Mouse (Mus musculus): ENCODE results near the gene Ankra2. TPM values are rescaled to one million over a fixed set of nuclear protein-coding genes. Genes with fewer than 3 reads are reported as not detected.

Gene Ankra2
- polyA plus RNA-seq, 1 experiment from 2014 or later = 46.1 TPM

- no peaks in the 10 kb centered on the region for H3K9me3 ChIP-seq
- no peaks in the 10 kb centered on the region for H3K27me3 ChIP-seq (replicated peaks)
- ATAC-seq (ENCODE audit: low FRiP score, low read depth) = peak; percentile 71
- H3K4me1 ChIP-seq = no peaks in the 10 kb centered on the region
- peak overlapping the region; percentile 41 for H3K4me2 ChIP-seq (replicated peaks)
- WGBS = 49% methylated on average over 21 of the region's 21 CpGs
- H3K4me3 ChIP-seq = no peak overlapping the region
- H3K9ac ChIP-seq = no peak overlapping the region
- no peaks in the 10 kb centered on the region for H3K36me3 ChIP-seq
- no peak overlapping the region for H3K27ac ChIP-seq
Measured at GRCm38 (mm10) chr13:98298833-98299758, 36.2 kb downstream of the Ankra2 start.

- no peaks in the 10 kb centered on the region for H3K27me3 ChIP-seq (replicated peaks)
- ATAC-seq (ENCODE audit: low FRiP score, low read depth) = no peak
- WGBS = 84% methylated on average over 9 of the region's 9 CpGs
Measured at GRCm38 (mm10) chr13:98305257-98305656, 42.4 kb downstream of the Ankra2 start.

GRCm38 (mm10) chr13:98306393-98306792 lies 43.5 kb downstream of the Ankra2 start:
- H3K27me3 ChIP-seq (replicated peaks) = no peaks in the 10 kb centered on the region
- no peaks in the 10 kb centered on the region for H3K4me1 ChIP-seq
- H3K4me3 ChIP-seq = no peak overlapping the region
- 44% methylated on average over 5 of the region's 5 CpGs for WGBS
- H3K9me3 ChIP-seq = no peaks in the 10 kb centered on the region
- H3K27ac ChIP-seq = no peak overlapping the region
- H3K36me3 ChIP-seq = peaks cover 35% of the 10 kb centered on the region
- no peak overlapping the region for H3K9ac ChIP-seq
- ATAC-seq (ENCODE audit: low FRiP score, low read depth) = no peak
- no peak overlapping the region for H3K4me2 ChIP-seq (replicated peaks)

More at GRCm38 (mm10) chr13:98305257-98305656, 42.4 kb downstream of the Ankra2 start:
- Histone ChIP-seq H3K4me1 (no peaks in the 10 kb centered on the region), H3K9ac (no peak overlapping the region), H3K9me3 (no peaks in the 10 kb centered on the region), H3K4me3 (no peak overlapping the region), H3K4me2 (replicated peaks) (no peak overlapping the region), H3K36me3 (peaks cover 24% of the 10 kb centered on the region), H3K27ac (no peak overlapping the region)

GRCm38 (mm10) chr13:98306852-98307475 lies 44.1 kb downstream of the Ankra2 start:
- Histone ChIP-seq H3K36me3 (peaks cover 41% of the 10 kb centered on the region), H3K4me3 (no peak overlapping the region), H3K9ac (no peak overlapping the region), H3K27ac (no peak overlapping the region), H3K27me3 (replicated peaks) (no peaks in the 10 kb centered on the region), H3K9me3 (no peaks in the 10 kb centered on the region), H3K4me2 (replicated peaks) (no peak overlapping the region), H3K4me1 (no peaks in the 10 kb centered on the region)
- WGBS = 60% methylated on average over 14 of the region's 14 CpGs
- ATAC-seq (ENCODE audit: low FRiP score, low read depth) = no peak

- Histone ChIP-seq H3K4me3 (no peak overlapping the region), H3K4me1 (no peaks in the 10 kb centered on the region), H3K27ac (no peak overlapping the region), H3K9me3 (no peaks in the 10 kb centered on the region), H3K36me3 (peaks cover 49% of the 10 kb centered on the region), H3K27me3 (replicated peaks) (no peaks in the 10 kb centered on the region), H3K9ac (no peak overlapping the region), H3K4me2 (replicated peaks) (no peak overlapping the region)
- no peak for ATAC-seq (ENCODE audit: low FRiP score, low read depth)
- 86% methylated on average over 5 of the region's 5 CpGs for WGBS
Measured at GRCm38 (mm10) chr13:98308004-98308403, 45.1 kb downstream of the Ankra2 start.

- H3K4me1 ChIP-seq = no peaks in the 10 kb centered on the region
- no peak overlapping the region for H3K9ac ChIP-seq
- H3K9me3 ChIP-seq = no peaks in the 10 kb centered on the region
- no peak for ATAC-seq (ENCODE audit: low FRiP score, low read depth)
- H3K27ac ChIP-seq = no peak overlapping the region
- peaks cover 54% of the 10 kb centered on the region for H3K36me3 ChIP-seq
- H3K4me2 ChIP-seq (replicated peaks) = no peak overlapping the region
- WGBS = 92% methylated on average over 4 of the region's 4 CpGs
- H3K27me3 ChIP-seq (replicated peaks) = no peaks in the 10 kb centered on the region
- no peak overlapping the region for H3K4me3 ChIP-seq
Measured at GRCm38 (mm10) chr13:98308724-98309123, 45.9 kb downstream of the Ankra2 start.

- Histone ChIP-seq H3K4me1 (peaks cover 12% of the 10 kb centered on the region), H3K27me3 (replicated peaks) (no peaks in the 10 kb centered on the region), H3K27ac (no peak overlapping the region), H3K36me3 (peaks cover 61% of the 10 kb centered on the region), H3K9ac (no peak overlapping the region), H3K4me2 (replicated peaks) (no peak overlapping the region), H3K9me3 (no peaks in the 10 kb centered on the region), H3K4me3 (no peak overlapping the region)
- no peak for ATAC-seq (ENCODE audit: low FRiP score, low read depth)
- 95% methylated on average over 5 of the region's 5 CpGs for WGBS
Measured at GRCm38 (mm10) chr13:98311597-98311996, 48.7 kb downstream of the Ankra2 start.

GRCm38 (mm10) chr13:98313631-98314030 lies 50.8 kb downstream of the Ankra2 start:
- H3K4me1 ChIP-seq = peaks cover 12% of the 10 kb centered on the region
- no peak overlapping the region for H3K9ac ChIP-seq
- H3K4me3 ChIP-seq = no peak overlapping the region
- H3K27ac ChIP-seq = no peak overlapping the region
- 80% methylated on average over 7 of the region's 7 CpGs for WGBS
- no peaks in the 10 kb centered on the region for H3K9me3 ChIP-seq
- H3K36me3 ChIP-seq = peaks cover 50% of the 10 kb centered on the region
- no peak overlapping the region for H3K4me2 ChIP-seq (replicated peaks)
- H3K27me3 ChIP-seq (replicated peaks) = no peaks in the 10 kb centered on the region
- ATAC-seq (ENCODE audit: low FRiP score, low read depth) = no peak

GRCm38 (mm10) chr13:98315124-98315523 lies 52.2 kb downstream of the Ankra2 start:
- Histone ChIP-seq H3K4me1 (peaks cover 12% of the 10 kb centered on the region), H3K9ac (no peak overlapping the region), H3K27ac (no peak overlapping the region), H3K4me2 (replicated peaks) (peak overlapping the region; percentile 73), H3K27me3 (replicated peaks) (no peaks in the 10 kb centered on the region), H3K9me3 (no peaks in the 10 kb centered on the region), H3K4me3 (no peak overlapping the region), H3K36me3 (peaks cover 38% of the 10 kb centered on the region)
- no peak for ATAC-seq (ENCODE audit: low FRiP score, low read depth)
- 81% methylated on average over 4 of the region's 4 CpGs for WGBS

- Histone ChIP-seq H3K4me2 (replicated peaks) (peak overlapping the region; percentile 73), H3K9me3 (no peaks in the 10 kb centered on the region), H3K9ac (peak overlapping the region; percentile 94), H3K27me3 (replicated peaks) (no peaks in the 10 kb centered on the region), H3K36me3 (peaks cover 28% of the 10 kb centered on the region), H3K27ac (peak overlapping the region; percentile 67; the same call in 1 of the 2 replicates), H3K4me3 (peak overlapping the region; percentile 85), H3K4me1 (peaks cover 12% of the 10 kb centered on the region)
- WGBS = 0% methylated on average over 17 of the region's 17 CpGs
- ATAC-seq (ENCODE audit: low FRiP score, low read depth) = no peak
Measured at GRCm38 (mm10) chr13:98316140-98316479, 53.2 kb downstream of the Ankra2 start.

GRCm38 (mm10) chr13:98316480-98317245 lies 53.8 kb downstream of the Ankra2 start, which contains the start of gene Btf3:
Btf3 (minus strand) TSS chr13:98317006.
- Histone ChIP-seq H3K4me3 (peak within 1 kb of the TSS; percentile 85), H3K4me2 (replicated peaks) (peak within 1 kb of the TSS; percentile 73), H3K27me3 (replicated peaks) (no peaks in the 10 kb centered on the region), H3K9me3 (no peaks in the 10 kb centered on the region), H3K9ac (peak within 1 kb of the TSS; percentile 94), H3K4me1 (peaks cover 12% of the 10 kb centered on the region), H3K36me3 (peaks cover 23% of the 10 kb centered on the region), H3K27ac (peak within 1 kb of the TSS; percentile 67)
- WGBS = under 1% methylated on average over 77 of the region's 90 CpGs
- ATAC-seq (ENCODE audit: low FRiP score, low read depth) = peak; percentile 93

- H3K36me3 ChIP-seq = peaks cover 17% of the 10 kb centered on the region
- peaks cover 12% of the 10 kb centered on the region for H3K4me1 ChIP-seq
- WGBS = 2% methylated on average over 16 of the region's 16 CpGs
- peak overlapping the region; percentile 54; the same call in 1 of the 2 replicates for H3K27ac ChIP-seq
- ATAC-seq (ENCODE audit: low FRiP score, low read depth) = no peak
- peak overlapping the region; percentile 73 for H3K4me2 ChIP-seq (replicated peaks)
- H3K4me3 ChIP-seq = peak overlapping the region; percentile 85
- H3K27me3 ChIP-seq (replicated peaks) = no peaks in the 10 kb centered on the region
- H3K9me3 ChIP-seq = no peaks in the 10 kb centered on the region
- peak overlapping the region; percentile 94 for H3K9ac ChIP-seq
Measured at GRCm38 (mm10) chr13:98317246-98317677, 54.4 kb downstream of the Ankra2 start.
